Mouse (Mus musculus) urinary bladder, postnatal 14 days (tissue): ENCODE data around the gene Pdia2.

Experiments
- DNase-seq: peaks from one replicate; pipeline ENCODE4 v3.0.0; 2021; ENCODE audit warnings: low spot score

Pdia2 gene

DNA sequence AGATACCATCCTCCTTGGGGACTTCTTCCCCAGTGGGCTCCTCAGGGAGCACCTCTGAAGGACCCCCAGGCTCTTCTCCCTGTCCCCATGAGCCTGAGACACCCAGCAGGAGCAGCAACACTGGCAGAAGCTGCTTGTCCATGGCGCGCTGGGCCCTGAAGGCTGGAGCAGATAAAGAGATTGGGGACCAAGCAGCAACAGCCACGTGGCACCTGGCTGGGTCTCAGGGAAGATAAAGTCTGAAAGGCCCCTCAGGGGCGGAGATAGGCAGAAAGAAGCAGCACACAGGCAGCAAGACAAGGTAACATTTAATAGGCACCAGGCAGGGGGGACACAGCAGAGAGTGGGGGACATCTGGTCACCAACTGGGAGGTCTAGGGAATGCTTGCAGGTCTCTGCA, at the start of gene Pdia2:
Gene Pdia2 (minus strand): TSS at position 196 of the 400 bp plus-strand sequence.
- no peak for DNase-seq

DNA sequence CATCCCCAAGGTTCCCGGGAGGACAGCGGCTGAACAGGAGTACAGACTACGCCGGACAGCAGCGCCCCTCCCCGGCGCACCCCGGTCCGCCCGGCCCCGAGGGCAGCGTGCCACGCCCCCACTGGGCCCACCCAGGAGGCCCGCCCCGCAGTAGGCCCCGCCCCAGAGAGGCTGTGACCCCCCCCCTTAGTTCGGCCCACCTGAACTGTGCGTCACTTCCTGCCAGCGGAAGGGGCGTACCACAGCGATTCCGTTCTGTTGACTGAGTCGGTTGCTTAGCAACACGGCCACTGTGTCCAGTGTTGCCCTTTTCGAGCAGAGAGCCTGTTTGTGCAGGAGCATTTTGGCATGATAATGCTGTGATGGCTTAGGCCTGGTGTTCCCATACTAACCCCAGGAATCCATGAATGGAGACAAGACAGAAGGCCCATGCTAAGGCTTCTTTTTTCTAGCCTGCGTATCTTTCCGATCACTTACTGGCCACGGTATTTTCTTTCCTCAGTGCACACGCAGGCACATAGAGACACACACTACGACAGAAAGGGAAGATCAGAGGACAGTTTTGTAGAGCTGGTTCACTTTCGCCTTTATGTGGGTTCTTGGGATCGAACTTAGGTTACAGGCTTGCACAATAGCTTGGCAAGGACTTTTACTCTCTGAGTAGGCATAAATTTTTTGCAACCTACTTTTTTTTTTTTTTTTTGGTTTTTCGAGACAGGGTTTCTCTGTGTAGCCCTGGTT, 45.4 kb upstream of the Pdia2 start, which contains the start of gene Fam234a:
Gene Fam234a (minus strand): TSS at position 142 of the 741 bp plus-strand sequence.
- peak; percentile 95 for DNase-seq

DNA sequence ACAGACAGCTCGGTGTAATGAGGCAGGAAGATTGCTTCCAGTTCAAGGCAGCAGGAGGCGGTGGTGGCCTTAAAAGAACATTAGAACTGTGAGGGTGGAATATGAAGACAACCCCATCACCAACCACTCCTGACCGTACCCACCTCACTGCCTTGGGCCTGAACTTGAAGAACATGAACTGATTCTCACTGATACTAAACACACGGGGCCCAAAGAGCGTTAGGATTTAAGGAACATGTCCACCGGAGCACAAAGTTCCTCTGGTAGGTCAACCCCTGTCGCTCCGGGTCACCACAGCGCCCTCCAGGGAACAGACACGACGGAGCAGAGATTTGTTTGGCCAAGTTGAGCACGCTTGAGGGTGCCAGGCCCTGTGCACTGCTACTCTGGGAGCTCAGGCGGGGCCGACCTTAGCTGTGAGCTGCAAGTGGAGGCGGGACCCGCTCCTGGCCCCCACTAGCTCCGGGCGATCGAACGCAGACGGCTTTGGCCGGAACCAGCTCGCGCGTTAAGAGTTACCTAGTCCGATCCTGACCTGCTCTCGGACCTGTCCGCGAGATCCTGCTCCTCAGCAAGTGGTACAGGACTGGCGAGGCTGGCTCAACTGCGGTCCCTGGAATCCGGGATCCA, 44.7 kb upstream of the Pdia2 start:
- DNase-seq: peak; percentile 77

DNA sequence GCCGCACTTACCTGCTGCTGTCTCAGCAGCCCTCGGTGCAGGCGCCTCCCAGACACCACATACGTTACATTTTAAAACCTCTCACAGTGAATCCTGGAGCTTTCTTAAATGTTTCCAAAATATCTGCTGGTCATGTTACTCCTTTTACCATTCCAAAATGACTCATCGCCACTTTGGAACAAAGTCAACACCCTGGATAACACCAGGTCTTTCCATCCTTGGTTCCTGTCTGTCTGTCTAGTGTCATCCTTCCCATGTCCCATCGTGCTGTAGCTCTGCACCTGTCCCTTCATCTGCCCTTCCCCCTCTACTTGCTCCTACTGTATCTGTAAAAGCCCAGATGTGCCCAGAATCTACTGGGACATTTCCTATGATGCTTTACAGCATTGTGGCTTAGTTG, 42.1 kb upstream of the Pdia2 start:
- no peak for DNase-seq

DNA sequence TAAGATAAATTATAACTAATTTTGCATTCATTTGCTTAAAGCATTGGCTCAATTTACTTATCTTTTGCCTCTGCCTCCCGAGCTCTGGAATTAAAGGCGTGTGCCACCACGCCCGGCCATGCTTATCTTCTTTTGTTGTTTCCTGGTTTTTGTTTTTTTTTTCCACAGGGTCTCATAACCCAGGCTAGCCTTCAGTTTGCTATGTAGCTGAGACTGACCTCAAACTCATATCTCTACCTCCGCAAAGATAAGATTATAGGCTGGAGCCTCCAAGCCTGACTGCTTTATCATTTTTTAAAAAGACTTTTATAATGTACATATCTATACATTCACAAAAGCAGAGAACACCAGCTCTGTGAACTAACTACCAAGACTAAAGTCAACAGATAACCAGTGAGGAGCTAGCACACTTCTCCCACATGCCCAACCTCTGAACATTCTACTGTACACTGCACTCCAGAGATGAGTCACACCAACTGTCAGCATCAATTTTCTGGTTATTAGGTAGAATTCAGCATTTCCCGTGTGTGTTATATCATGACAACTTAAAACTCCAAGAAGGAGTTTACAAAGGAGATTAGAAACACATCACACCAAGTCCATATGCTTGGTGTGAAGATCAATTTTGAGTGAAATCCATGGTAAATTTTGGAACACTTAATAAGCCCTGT, 41.4 kb upstream of the Pdia2 start:
- DNase-seq: no peak

DNA sequence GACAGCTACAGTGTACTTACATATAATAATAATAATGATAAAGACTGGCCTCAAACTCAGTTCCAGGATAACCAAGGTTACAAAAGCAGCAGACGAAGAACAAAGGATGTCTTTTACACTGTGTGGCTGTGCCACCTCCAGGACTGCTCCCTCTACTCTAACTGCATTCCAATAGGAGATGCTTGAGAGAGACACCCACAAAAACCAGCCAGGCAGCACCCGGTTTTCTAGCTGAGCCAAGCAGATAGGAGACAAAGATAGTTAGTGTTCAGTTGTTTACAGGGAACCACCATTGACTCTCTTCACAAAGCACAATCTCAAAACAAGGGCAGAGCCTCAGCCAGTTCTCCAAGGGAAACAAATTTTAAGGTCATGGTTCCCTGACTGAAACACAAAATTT, 40.7 kb upstream of the Pdia2 start:
- no peak for DNase-seq

DNA sequence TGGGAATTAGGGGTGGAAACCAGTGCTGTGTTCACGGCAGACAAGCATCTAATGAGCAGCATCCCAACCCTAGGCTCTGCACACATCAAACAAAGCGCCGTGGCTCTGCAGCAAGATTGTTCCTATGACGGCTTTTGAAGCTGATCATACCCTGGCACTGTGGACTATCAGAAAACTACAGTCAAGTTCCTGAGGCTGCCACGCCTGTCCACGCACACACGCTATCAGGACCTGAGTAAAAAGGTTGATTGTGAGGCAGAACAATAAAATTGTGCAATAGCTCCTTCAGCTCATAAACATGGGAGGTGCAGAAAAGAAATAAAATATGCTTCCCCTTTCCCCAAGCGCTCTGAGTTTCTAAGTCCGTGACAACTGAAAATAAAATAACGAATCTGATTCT, 38.8 kb upstream of the Pdia2 start:
- DNase-seq: no peak

DNA sequence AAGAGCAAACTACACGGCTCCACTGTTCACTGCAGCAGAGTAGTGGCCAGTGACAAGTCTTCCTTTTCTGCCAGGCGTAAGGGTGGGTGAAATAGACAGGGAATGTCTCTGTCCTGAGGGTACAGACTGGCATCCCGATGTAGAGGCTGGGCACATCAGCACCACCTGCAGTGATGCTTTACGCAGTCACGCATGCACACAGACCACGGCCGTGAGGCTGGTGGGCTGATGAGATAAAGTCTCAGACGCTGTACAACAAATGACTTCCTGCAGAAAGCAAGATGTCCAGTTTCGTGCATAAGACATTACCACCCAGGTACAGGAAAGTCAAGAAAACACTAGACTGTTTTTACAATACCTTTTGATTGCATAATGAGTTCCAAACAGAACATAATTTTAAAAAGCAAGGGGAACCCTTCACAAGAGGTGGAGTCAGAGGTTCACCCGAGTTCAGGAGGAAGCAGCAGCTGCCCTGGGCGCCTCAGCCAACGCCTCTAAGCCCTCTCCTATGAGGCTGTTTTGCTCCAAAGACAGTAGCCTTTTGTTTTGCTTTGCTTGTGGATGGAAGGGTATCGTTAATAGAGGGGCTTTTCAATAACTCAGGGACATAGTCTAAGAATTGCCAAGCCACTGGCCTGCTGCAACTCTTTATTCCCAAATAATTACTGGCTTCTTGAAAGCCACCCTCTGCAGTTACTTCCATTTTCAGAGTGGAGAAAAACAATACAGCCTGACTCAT, 36.4 kb upstream of the Pdia2 start:
- DNase-seq: no peak

DNA sequence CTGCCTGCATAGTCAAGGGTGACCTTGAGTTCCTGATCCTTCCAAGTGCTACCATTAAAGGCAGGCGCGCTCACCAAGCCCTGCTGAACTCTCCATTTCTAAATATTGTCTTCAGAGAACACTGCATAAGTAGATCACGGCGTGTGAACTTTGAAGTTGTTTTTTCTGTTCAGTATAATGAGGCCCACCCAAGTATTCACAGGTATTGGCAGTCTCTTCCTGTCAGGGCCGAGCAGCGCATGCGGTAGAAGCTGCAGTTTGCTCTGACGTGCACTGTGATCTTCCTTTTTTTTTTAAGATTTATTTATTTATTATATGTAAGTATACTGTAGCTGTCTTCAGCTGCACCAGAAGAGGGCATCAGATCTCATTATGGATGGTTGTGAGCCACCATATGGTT, 35.5 kb upstream of the Pdia2 start:
- DNase-seq: no peak

DNA sequence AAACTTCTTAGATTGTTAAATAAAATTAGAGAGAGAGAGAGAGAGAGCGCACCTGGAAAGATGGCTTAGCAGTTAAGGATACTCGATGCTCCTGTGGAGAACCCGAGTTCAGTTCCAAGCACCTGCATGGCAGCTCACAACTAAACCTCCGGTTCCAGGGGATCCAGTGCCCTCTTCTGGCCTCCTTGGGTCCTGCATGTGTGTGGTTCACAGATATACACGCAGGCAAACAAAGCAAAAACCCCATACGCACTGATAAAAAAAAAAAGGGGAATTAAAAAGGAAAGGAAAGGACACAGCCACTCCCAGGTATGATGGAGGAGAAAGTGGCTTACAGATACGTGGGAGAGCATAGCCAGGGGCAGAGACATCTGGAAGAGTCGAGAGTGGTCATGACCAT, 34.0 kb upstream of the Pdia2 start:
- DNase-seq: no peak

DNA sequence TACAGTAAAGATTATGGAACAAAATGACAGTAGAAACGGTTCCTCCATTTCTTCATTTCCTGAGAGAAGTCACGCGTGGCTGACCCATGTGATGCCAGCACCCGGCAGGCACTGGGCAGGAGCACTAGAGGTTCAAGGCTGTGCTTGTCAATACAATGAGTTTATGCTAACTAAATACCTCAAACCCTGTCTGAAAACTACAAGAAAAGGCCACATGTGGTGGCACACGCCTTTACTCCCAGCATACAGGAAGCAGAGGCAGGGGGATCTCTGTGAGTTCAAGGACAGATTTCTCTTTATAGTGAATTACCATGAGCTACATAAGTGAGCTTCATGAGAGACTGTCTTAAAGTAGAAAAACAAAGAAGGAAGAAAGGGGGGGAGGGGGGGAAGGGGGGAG, 32.3 kb upstream of the Pdia2 start:
- DNase-seq: no peak

DNA sequence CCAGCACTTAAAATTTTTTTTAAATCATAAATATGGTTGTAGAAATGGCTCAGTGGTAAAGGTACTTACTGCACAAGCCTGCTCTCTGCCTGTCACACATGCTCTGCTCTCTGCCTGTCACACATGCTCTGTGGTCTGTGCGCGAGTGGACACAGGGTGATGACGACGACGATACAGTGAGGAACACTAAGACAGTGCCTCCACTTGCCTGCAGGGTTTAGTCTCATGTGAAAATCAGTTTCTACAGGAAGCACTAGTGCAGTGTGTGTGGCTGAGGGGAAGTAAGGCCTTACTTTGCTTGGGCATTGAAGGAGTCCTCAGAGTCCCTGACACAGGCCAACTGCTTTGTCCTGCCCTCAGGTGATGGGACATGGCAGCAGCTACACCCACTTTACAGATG, 30.9 kb upstream of the Pdia2 start:
- no peak for DNase-seq

DNA sequence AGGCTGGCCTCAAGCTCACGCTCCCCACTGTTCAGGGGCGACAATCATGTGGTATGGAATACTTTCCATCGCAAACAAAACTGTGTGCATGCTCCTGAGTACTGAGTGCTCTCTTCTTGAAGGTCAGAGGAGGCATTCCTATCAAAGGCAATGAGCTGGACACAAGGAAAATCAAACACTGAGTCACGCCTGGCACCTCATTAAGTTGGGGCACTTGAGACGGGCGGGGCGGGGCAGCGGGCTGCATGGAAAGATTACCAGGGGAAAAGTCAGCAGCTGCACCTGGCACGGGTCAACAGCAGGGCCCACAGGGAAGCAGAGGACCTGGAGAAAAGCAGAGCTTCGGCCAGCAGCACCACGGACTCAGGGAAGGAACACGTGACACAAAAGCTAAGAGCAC, 26.3 kb upstream of the Pdia2 start:
- DNase-seq: peak; percentile 63

DNA sequence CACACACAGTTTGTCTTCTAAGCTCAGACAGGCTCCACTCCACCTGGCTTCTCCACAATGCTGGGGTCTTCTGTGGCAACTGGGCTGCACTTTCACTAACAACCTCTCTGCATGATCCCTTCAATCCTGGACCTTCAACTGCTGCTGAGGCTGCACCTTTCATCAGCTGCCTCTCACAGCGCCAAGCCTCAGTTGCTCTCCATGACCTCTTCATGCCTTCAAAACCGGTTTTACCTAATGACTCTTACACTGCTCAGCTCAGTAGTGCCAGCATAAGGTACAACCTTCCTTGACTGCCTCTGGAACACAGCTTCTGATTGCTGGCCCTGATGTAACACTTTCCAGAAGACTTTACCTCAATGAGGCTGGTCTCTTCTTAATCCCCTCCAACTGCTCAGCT, 22.6 kb upstream of the Pdia2 start:
- DNase-seq: no peak

DNA sequence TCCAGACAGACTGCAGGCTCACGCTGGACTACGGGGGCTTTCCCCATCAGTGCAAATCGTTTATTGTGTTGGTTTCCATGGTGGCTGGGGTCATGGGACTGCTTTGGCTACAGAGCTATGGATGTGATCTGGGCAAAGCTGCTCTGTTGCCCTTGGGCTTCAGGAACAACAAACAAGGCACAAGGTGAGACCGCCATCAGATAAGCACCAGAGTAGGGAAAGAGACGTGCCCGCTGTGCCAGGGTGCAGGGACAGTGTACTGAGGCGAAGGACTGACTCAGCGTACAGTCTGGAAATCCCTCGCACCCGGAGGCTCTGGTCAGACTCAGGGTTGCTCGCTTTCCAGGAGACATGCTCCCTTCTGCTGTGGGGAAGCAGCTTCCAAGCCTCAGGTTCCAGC, 13.8 kb upstream of the Pdia2 start:
- no peak for DNase-seq

DNA sequence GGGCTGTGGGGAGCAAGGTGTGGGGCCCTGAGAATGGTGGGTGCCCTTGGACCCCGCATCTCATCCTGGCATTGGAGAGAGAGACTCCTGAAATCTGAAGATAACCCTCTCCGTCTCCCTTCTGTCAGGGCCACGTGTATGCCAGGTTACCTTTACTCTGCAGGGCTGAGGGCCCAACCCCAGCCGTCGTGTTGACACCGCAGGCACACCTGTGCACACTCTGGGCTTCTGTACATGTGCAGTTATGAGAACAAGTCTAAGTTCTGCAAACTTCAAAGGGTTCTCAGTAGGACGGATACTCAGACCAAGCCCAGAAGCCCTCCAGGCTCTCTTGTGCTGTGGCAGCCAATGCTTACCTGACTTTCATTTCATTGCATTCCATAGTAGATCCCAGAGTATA, 13.4 kb upstream of the Pdia2 start:
- no peak for DNase-seq

DNA sequence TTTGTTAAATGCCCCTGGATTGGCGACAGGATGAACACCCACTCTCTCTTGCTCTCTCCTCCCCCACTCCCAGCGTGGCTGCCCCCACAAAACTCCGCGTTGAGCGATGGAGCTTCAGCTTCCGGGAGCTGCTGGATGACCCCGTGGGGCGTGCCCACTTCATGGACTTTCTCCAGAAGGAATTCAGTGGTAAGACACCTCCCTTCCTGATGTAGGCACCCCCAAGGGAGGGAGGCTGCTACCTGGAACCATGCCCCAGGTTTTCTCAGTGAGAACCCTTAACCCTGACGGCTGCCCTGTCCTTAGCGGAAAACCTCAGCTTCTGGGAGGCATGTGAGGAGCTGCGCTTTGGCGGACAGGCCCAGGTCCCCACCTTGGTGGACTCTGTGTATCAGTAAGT, 8.8 kb upstream of the Pdia2 start, which contains the start of gene Arhgdig:
Gene Arhgdig (minus strand): TSS at position 101 of the 400 bp plus-strand sequence.
- no peak for DNase-seq

DNA sequence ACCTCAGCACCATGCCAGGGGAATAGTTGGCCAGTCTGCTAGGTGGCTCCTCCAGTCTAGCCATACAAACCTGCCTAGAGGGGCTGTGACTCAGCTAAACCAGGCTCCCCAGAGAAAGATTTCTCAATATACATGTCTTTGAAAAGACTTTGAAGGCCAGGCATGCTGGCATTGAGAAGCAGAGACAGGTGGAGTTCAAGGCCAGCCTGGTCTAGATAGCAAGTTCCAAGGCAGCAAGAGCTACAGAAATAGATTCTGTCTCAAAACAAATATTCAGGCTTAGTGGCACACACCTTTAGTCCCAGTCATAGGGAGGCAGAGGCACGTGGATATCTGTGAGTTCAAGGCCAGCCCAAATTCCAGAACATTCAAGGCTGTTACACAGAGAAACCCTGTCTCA, 7.5 kb upstream of the Pdia2 start:
- DNase-seq: no peak

DNA sequence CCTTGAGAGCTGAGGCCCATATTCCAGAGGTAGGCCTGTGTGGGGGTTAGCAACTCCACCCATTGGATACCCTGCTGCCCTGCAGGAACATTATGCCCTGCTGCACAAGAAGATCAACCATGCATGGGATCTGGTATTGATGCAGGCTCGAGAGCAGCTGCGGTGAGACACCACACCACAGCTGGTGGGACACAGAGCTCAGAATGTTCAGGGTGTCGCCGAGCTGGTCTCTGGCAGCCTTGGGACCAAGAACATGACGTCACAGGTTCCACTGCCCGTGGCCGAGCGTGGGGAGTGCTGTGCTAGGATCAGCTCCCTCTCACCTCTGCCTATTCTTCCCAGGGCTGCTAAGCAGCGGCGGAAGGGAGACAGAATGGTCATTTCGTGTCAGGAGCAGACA, 5.9 kb upstream of the Pdia2 start:
- no peak for DNase-seq

DNA sequence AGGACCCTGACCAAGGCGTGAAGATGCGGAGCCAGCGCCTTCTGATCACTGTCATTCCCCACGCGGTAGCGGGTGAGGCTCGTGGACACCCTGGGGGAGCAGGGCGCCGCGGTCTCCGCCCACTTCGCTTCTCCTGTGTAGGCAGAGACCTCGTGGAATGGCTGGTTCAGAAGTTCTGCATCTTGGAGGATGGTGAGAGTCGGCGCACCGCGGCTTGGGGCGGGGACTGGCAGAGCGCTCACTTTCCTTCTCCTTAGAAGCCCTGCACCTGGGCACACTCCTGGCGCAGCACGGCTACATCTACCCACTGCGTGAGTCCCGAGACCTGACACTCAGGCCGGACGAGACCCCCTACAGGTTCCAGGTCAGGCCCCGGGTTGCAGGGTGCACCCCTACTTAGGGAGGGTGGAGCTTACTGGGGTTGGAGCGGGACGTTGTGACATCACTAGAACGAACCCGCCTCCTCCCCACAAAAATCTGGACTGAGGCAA, 4.5 kb upstream of the Pdia2 start:
- peak; percentile 39 for DNase-seq

DNA sequence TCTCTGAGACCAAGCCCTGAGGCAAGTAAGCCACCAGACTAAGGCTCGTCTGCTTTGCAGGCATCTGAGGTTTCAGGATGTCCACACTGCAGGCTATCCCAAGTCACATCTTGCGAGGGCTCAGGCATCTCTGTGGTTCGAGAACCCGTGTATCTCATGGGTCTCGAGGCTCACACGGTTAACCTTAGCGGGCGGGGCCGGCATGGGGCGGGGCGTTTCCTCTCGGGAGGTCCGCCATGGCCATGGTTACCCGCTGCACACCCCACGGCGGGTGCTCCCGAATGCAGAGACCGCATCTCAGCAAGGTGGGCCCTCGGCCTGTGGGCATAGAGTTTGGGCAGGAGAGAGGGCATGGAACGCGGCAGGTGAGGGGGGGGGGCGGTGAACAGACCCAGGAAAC, 3.9 kb upstream of the Pdia2 start, which contains the start of gene Rgs11:
Gene Rgs11 (plus strand): TSS at position 215 of the 400 bp plus-strand sequence.
- peak; percentile 66 for DNase-seq

DNA sequence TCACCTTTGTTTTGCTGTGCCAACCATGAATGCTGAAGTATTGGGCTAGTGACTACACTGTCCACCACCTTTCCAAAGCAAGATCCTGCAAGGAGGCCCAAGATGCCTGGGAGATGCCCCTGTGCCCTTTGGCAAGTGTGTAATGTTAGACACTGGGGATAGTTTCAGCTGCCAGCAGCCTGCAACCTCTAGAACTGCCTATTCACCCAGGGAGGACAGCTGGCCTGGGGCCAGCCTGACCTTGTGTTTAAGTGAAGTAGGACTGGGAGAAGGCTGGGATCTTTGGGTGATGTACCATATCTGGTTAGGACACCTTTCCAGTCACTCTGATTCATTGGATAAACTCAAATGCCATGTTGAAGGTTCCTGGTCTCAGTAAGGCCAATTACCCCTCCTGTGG, 3.1 kb upstream of the Pdia2 start:
- no peak for DNase-seq
